Mouse (Mus musculus): ENCODE measurements at regions not wholly inside any gene's neighbourhood (a gene's known extent, or its start where the extent isn't known, plus 50 kb on each side); places are given as distances from the start of the nearest gene placed in this dataset.
A peak's percentile ranks its signal among the peaks of the same experiment; 100 is the strongest.

DNA sequence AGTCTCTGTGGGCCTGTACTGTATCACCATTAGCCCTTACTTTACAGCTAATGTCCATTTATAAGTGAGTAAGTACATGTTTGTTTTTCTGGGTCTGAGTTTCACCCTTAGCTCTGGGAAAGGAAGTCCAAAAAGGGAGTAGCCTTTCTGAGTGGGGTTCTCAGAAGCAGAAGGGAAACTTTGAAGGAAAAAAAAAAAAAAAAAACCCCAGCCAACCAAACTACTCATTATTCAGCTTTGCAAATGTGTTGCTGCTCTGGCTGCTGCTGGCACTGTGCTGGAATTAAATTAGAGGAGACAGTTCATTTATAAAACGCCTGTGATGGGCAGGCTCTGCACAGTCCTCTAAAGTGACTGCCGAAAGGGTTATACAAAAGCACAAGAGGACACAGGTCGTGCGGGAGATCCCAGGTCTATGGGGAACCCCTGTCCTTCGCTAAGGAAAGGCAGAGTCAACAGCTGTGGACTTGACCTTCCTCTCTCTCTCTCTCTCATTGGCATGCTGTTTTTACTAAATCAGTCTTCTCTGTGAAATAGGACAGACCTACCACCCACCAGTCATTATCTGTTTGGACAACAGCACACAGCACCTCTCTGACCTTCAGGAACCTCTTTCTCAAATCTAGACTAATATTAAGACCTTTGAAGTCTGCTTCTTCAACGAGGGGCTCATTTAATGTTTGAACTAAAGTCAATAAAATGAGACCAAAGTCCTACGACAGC, 165.4 kb downstream of the Cd47 start:
- no peak for DNase-seq

DNA sequence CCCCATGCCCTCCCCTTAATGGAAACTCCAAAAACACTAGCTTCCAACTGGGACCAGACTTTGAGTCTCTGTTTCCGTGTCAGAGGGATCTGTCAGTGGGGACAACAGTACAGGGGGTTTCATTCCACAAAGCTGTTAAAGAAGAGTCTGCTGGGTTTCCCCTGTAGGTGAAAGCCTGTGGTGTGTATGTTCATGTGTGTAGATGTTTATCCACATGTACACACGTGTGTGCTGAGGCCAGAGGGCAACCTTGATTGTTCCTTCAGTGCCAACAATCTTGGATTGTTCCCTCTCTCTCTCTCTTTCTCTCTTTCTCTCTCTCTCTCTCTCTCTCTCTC, 165.9 kb downstream of the Cd47 start:
- DNase-seq, result no peak

DNA sequence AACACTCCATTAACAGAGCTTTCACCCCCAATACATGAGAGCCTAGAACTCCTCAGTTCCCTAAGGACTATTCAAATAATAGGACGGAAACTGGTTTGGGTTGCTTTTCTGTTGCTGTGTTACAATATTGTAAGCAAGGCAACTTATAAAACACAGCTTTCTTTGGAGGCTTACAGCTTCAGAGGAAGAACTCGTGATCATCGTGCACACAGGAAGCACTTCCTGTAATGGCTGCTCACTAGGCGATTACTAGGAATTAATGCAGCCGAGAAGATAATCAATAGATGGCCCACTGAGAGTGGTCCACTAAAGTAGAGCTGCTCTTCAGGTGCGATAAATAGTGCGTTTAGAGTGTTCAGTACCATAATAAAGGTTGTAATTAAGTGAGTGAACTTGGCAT, 166.8 kb downstream of the Cd47 start:
- DNase-seq, result no peak

DNA sequence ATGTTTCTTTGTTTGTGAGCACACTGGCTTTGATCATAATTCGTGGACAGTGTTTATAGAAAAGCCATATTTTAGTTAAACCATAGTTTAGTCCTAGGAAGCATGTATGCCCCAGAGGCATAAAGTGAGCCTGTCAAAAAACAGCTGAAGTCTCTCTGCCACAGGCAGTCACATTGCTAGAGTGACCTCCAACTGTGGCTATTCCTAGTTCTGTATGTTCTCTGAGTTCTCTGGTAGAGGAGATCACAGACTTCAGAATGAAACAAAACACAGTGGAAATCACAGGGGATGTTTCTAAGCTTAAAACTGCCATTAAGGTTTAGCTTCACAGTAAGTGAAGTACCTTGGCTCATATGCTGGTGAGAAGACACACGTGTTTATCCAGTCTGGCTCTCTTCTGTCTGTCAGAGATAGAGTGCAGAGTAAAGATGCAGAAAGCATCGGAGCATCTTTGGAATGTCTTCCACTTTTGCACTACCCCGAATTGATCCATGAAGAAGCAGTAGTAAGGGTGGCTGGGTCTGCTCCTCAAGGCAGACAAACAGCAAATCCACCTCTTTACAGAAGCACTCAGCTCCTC, 168.0 kb downstream of the Cd47 start:
- no peak for DNase-seq

GRCm38 (mm10) chr16:49969035-49969434, 168.7 kb downstream of the Cd47 start:
- DNase-seq, result no peak

GRCm38 (mm10) chr16:49969693-49970296, 169.5 kb downstream of the Cd47 start:
- no peak for DNase-seq

GRCm38 (mm10) chr16:49970297-49970804, 170.0 kb downstream of the Cd47 start:
- DNase-seq, result no peak

DNA sequence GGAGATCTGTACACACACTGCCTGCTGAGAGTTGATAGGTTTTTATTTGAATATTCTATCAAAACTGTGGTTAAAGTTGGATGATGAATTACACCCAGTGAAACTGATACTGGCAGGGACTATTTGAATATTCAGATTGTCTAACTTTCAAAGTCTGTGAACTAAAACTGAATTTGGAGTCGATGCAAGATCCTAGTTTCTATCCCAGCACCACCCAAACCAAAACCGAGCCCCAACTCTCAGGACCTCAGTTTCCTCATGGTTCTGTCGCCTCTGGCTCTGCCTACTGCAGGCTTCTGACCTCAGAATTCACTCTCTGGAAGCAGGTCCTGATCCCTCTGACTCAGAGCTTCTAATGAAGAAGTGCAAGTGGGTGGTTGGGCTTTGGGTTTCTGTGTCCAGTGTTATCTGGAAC, 170.8 kb downstream of the Cd47 start:
- no peak for DNase-seq

DNA sequence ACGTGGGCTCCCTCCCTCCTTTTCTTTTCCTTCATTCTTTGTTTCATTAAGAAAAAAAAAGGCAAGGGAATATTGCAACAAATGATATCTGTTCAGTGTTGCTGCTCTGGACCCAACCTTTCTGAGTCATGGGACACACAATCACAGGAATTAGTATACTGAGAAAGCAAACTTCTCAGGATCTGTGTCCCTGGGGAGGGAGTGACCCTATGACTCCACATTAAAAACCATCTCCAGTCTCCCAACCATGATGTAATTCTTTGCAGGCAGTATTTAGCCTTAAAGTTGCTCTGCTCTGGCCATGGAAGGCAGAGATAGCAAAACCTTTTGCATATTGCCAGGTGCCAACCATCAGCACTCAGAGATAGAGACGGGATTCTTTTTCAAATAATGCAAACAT, 176.9 kb downstream of the Cd47 start:
- DNase-seq, result no peak

- no peak for DNase-seq
These were observed 179.2 kb downstream of the Cd47 start for GRCm38 (mm10) chr16:49979426-49979940.

DNA sequence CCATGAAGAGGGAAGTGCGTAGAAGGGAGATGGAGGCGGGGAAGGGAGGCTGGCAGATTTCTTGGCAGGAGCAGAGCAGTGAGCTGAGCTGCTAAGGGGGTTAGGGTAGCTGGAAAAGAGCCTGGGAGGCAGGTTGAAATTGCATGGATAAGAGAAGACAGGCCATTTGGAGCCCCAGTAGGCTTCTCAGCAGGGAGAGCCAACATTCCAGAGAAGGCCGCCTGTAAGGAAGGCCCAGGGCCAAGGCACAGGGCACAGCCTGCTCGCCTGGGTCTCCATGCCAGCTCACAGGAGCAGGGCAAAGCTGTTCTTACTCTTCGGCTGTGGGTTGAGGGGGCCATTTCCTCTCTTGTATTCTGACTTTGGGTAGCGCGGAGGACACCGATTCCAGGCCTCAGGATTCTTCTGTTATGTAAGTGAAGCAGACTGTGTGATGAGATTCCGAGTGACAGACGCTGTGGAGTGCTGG, 179.9 kb downstream of the Cd47 start:
- peak; percentile 35 for DNase-seq

DNA sequence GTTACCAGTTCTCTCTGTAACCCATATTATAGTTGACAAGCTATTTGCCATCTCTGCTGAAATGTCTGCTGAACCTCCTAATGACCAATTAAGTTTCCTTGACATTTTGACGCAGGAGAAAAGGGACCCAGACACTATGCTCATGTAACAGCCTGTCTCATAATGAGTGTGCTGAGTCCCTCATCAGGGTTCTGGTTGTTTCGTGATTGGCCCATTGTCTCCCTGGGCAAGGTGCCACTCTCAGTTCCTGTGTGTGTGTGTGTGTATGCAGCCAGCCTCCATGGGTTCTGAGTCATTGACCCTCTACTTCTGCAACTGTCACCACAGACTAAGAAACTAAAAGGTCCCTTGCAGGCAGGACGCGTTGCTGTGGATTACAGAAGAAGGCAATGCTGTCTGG, 181.8 kb downstream of the Cd47 start:
- DNase-seq, result peak; percentile 26

DNA sequence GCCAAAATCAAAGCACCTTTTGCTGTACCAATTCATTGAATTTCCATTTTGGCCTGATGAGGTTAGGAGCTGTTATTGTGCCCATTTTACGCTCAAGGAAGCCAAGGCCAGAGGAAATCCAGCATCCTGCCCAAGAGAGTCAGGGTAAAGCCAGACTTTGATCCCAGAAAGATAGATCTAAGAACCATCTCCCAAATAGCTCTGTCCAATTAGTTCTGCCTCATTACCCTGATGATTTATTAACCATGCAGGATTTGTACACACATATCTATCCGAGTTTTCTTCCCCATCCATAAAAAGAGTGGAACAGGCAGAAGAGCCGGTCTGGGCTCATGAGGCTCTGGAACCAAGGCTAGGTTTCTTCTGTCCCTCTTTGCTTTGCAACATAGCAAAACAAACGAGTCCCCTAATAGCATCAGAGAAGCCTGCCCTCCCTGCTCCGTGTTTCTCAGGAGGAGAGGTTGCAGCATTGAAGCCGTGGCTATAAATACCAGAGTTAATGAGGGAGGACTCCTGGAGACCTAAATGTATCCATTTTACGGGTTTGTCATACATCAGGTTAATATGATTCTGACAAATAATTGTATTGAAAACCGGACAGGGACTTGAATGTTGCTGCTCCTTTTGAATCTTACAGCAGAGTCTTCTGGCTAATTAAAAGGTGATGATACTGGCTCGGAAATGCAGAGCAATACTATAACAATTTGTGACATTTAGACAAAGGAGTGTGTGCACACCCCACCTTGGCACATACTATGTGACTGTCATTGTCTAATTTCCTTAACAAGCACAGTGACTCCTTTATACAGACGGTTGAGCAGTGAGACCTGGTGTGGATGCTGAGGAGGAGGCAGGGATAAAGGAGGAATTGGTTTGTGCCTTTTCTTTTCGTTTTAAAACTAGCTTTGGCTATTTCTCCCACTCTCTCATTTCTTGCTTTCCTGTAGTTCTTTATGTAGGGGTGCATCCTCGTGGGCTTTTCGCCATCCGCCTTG, 185.0 kb downstream of the Cd47 start:
- DNase-seq, result no peak

DNA sequence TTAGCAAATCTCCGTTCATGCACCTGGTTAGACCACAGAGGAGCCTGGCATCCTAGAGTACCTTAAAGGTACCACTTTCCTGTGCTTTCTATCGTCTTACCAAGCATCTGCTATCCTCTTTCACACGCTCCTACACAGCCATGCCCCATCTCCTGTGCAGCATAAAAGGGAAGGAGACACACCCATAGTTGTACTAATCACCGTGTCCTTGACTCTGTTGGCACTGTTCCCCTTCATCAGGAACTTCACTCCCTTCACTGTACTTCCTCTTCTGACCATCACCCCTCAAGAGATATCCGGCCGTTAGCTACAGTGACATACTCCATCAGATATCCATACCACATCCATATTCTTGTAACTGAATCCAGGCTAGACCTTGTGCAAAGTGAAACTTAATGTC, 186.6 kb downstream of the Cd47 start:
- no peak for DNase-seq

DNA sequence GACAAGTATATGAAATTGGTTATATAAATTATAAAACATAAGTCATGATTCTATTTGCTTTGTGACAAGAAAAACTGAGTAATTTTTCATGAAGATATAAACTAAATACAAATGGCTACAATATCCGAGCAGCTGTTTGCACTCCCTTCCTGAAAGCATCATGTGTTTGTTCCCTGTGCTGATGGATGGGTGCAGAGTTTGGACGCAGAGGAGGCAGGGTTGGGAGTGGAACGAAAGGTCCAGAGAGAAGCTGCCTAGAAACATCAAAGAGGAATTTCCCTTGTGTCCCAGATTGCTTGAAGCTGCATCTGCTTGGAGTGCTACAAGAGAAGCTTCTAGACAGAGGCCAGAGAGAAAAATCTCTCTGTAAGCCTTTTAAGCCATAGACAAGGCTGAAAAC, 195.5 kb downstream of the Cd47 start:
- no peak for DNase-seq

DNA sequence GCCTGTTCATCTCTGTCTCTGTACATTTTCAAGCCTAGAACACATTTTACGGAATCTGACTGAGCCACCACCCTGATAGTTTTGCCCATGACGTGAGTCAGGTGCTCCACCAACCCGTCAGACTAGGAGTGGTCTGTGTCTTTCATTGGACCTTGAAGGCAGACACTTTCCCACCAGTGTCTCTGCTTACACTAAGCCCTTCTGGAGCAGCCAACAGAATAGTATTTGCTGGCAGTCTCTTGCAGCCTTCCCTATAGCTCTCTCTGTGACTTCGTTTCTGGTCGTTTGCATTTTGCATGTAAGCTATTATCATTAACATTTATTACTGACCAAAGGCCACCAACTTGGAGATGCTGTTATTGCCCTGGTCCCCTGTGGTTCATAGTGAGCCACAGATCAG, 196.3 kb downstream of the Cd47 start:
- DNase-seq, result no peak

DNA sequence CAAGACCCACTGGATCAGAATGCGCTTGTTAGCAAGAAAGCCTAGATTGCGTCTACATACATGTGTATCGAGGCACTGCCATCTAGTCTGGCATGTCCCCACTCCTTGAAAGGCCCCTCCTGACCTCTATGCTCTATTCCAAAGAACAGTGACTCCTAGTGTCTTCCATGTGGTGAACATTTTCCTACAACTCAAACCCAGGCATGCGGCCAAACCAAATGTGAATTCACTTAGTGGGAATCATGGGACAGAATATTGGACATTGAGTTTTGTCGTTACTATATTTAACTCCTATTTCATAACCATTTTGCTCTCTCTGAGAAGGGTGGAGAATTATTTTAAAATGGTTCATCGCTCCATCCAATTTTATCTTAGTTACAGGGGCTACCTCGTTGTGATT, 196.7 kb downstream of the Cd47 start:
- no peak for DNase-seq

GRCm38 (mm10) chr16:50000805-50001204, 200.5 kb downstream of the Cd47 start:
- no peak for DNase-seq

GRCm38 (mm10) chr16:50001662-50002455, 201.5 kb downstream of the Cd47 start:
- no peak for DNase-seq

- no peak for DNase-seq
These were observed 202.1 kb downstream of the Cd47 start for GRCm38 (mm10) chr16:50002456-50002788.

GRCm38 (mm10) chr16:50009046-50009445, 208.7 kb downstream of the Cd47 start:
- DNase-seq, result no peak

DNA sequence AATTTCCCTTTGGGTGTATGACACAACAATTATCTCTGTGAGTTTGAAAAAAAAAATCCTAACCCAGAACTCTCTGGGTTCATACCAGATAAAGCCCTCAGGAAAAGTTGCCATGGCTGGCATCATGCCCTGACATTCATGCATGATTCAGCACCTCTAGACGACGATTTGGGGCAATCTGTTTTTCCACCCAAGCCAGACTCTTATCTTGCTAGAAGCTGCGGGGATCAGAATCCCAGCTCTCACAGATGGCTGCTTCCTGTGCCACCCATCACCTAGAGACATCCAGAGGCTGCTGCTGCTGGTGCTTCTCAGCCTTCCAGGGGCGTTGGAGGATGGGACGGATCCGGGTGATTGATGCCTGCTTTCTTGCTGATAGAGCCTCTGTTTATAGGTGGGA, 209.2 kb downstream of the Cd47 start:
- DNase-seq, result peak; percentile 84
